Mouse (Mus musculus): ENCODE data around the gene Bcl7b.

GRCm38 (mm10) chr5:135189281-135190022, 21.4 kb downstream of the Bcl7b start:
- TF ChIP-seq CTCF (IDR thresholded peaks at IDR 0.05): peak; percentile 41
- no peak for TF ChIP-seq EP300 (IDR thresholded peaks at IDR 0.05; ENCODE audit: insufficient read depth, low read depth, low read length)
- TF ChIP-seq POLR2A (IDR thresholded peaks at IDR 0.05; ENCODE audit: insufficient read depth, low read depth, low read length): no peak

All from heart, adult 2 months (tissue).